Mouse (Mus musculus) frontal cortex, postnatal 36 days (tissue): ENCODE results near the gene Dock8.
A peak's percentile ranks its signal among the peaks of the same experiment; 100 is the strongest.

Experiments
- DNase-seq, 2 experiments: peaks; one replicate each; pipeline ENCODE4 v3.0.0; 2022; ENCODE audit warnings: low spot score in 2 of 2

Dock8 gene

GRCm38 (mm10) chr19:25060375-25060774 is 61.0 kb downstream of the Dock8 start:
- no peak for DNase-seq

- DNase-seq = no peak
Observed at GRCm38 (mm10) chr19:25062188-25062856, 63.0 kb downstream of the Dock8 start.

DNA sequence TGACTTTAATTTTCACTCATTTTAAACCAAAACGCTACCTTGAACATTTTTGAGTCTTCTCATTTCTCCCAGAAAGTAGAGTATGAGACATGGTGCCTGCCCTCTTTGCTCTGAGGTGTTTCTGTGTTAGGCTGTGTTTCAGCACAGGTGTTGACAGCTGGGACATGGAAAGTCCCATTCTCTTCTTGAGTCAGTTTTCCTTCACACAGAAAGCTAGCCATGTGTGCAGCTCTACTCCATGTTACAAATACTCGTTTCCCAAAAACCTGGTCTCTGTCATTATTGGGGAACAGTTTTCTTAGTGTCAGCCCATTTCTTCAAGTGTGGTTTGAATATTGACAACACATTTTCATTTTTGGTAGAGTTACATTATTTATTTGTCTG is 63.5 kb downstream of the Dock8 start:
- no peak for DNase-seq

DNA sequence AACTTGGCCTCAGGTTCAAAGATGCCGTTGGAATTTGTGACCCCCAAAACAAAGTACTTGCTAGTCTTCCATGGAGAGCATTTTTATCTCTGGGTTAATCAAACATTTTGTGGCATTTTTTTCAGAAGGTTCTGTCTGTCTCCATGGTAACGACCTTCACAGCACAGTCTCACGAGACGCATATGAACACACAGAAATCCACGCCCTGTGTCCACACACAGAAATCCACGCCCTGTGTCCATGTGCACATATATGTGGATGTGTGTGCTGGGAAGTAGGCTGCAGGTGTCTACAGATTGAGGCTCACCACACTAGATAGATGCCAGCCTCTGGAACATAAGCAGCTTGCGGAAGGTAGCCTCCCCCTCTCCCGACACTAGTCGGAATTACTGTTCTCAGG is 66.9 kb downstream of the Dock8 start:
- no peak for DNase-seq

DNA sequence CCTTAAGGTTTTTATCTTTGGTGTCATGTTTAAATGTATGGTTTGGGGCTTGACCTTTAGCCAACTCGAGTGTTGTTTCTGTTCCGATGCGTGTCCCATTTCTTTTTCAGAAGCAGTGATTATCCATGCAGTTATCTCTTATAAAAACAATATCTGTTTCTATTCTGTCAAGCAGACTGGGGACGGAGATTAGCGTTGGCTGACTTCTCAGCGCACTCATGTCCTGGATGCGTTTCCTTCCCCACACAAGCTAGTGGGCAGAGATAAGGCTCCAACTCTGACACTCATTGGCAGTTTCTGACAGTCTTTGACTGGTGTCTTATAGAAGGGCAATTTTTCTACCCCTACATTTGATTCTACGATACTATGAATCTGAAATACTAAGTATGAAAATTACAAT is 69.2 kb downstream of the Dock8 start:
- no peak for DNase-seq

GRCm38 (mm10) chr19:25072521-25072920 is 73.2 kb downstream of the Dock8 start:
- no peak for DNase-seq

DNA sequence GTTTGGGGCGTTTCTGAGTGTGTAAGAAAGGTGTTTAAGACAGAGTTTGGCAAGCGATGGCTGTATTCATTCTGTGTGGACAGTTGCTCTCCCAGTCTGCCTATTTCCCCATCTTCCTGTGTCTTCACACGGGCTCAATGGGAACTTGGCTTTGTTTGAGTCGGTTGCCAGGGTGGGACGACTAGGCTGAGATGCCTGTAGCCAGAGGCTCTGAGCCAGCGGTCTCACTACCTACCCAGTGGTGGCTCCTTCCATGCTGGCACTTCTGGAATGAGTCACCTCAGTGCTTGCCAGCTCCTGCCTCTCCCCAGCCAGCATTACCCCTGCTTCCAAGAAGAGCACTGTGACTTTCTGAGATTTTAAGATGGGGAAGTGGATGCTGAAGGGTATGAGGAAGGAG is 75.4 kb downstream of the Dock8 start:
- DNase-seq = peak; percentile 17 to 30

GRCm38 (mm10) chr19:25077636-25078035 is 78.3 kb downstream of the Dock8 start:
- DNase-seq = no peak

- DNase-seq = no peak
Observed at GRCm38 (mm10) chr19:25078130-25078529, 78.8 kb downstream of the Dock8 start.

- DNase-seq = no peak
Observed at GRCm38 (mm10) chr19:25080166-25080565, 80.8 kb downstream of the Dock8 start.

GRCm38 (mm10) chr19:25082839-25083238 is 83.5 kb downstream of the Dock8 start:
- no peak for DNase-seq

DNA sequence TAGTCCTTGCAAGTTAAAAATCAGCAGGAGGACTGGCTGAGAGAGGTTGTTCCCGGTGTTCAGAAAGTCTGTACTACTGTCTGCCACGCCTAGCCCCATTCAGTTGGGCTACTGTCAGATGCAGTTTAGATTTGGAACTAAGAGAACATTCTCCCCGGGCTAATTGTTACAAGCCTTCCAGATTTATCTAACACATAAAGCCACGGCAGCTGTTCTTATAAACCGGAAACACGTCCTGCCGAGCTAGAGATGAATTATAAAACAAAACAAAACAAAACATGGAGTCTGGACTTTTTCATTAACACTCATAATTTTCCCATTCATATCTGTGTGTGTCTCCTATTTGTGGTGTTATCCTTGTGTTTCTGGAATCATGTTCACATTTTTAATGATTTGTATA is 87.8 kb downstream of the Dock8 start:
- no peak for DNase-seq

GRCm38 (mm10) chr19:25089746-25090145 is 90.4 kb downstream of the Dock8 start:
- DNase-seq = no peak

DNA sequence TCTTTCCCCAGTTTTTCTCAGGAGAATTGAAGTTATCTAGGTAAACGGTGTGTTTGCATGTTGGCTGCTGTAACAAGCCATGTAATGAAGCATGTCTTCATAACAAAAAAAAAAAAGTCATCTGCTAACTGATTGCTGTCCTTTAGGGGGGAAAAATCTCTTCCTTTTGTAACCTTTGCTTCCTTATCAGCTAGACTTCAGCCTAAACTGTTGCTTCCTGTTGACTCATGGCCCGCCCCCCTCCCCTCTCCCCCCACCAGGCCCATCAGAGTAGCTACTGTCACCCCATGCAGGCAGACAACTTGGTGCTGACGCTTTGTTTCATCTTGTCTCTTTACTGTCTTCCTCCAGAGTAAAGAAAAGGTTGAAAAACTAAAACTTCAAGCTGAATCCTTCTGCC is 95.8 kb downstream of the Dock8 start:
- no peak for DNase-seq

DNA sequence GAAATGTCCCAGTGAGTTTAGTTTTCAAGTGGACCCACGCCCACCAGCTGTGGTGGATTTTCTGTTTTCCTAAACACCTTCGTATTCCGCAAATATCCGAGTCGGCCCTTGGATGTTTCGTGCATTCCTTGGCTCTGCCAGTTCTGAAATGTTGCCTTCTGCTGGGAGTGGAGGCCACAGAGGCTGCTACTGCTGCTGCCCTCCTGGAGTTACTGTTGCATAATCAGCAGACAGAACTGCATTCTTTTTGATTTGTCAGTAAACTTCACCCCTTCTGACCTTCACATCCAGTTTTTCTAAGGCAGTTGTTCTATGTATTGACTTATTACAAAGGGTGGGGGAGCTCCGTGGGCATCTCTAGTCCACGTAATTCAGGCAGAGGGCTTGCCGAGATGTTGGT is 97.0 kb downstream of the Dock8 start:
- no peak for DNase-seq

DNA sequence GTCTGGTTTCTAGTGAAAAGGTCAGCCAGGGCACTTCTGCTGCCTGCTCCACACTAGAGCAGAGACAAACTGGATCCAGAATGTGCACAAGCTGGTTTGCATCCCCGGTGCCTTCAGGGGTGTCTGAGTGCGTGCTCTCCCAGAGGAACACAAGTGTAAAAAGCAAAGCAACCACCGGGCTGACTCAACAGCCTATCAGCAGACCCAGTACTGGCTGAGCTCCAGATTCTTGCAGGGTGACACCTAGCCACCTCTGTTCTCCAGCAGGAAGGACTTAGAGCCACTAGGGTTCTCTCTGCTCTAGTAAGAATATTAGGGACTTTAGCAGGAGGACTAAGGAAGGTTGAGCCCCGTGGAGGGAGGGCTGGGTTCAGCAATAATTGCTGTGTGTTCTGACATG is 97.7 kb downstream of the Dock8 start:
- DNase-seq = no peak

- no peak for DNase-seq
Observed at GRCm38 (mm10) chr19:25097506-25097905, 98.2 kb downstream of the Dock8 start.

GRCm38 (mm10) chr19:25097951-25098350 is 98.6 kb downstream of the Dock8 start:
- no peak for DNase-seq

DNA sequence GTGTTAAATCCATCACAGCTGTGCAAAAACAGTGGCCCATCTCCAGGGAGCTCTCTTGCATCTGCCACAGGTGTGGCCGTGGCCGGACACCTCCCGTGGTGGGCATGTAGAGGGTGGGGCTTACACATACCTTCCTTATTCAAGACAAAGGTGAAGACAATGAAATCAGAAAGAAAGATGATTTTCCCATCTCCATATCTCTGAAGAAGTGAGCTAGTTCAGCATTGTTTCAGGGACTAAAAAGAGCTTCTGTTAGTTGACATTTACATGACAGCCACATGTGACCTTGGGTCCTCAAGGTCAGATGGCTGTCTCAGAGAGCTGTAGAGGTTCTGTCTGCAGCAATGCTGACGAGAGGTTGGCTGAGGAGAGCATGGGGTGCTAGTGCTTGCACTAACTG is 99.6 kb downstream of the Dock8 start:
- no peak for DNase-seq

DNA sequence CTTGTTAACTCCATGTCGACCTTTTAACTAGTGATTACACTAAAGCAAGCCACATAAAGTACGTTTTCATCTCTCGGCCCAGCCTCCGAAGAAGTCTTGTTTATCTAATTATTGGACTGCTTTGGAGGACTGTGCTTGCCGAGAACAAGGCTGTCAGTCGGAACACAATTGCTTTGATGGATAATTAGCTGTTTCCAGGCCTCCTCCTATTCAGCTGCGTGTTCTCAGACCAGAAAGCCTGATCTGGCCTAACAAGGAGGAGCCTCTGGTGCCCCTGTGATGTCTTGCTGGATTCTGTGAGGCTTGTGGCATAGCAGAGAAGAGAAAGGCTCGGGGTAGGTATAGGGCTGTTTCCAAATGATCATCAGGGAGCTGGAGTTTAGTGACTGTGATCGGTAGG is 106.3 kb downstream of the Dock8 start:
- DNase-seq = no peak

DNA sequence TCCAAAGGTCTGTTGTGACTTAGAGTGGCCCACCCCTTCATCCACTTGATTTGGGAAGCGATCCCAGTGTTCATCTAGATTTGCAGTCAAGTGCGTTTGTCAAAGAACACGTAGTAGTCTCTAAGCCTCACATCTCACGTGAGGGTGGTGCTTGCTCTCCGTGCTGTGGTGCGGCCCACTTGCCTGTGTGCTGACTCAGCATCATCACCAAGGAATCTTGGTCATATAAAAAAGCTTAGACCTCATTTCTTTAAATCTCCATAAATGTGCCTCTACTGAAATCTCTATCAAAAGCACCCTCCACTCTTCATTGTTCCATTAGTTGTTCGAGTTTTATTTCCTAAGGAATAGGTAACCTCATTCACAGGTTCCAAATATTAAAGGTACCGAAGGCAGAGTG is 107.0 kb downstream of the Dock8 start:
- no peak for DNase-seq

- DNase-seq = peak in 1 of 2 experiments; percentile 29
Observed at GRCm38 (mm10) chr19:25107417-25107816, 108.1 kb downstream of the Dock8 start.

- DNase-seq = no peak
Observed at GRCm38 (mm10) chr19:25111591-25112233, 112.4 kb downstream of the Dock8 start.

GRCm38 (mm10) chr19:25116981-25117380 is 117.6 kb downstream of the Dock8 start:
- DNase-seq = no peak
